Mouse (Mus musculus): ENCODE measurements around the gene Msantd2.

The Msantd2 gene

DNA sequence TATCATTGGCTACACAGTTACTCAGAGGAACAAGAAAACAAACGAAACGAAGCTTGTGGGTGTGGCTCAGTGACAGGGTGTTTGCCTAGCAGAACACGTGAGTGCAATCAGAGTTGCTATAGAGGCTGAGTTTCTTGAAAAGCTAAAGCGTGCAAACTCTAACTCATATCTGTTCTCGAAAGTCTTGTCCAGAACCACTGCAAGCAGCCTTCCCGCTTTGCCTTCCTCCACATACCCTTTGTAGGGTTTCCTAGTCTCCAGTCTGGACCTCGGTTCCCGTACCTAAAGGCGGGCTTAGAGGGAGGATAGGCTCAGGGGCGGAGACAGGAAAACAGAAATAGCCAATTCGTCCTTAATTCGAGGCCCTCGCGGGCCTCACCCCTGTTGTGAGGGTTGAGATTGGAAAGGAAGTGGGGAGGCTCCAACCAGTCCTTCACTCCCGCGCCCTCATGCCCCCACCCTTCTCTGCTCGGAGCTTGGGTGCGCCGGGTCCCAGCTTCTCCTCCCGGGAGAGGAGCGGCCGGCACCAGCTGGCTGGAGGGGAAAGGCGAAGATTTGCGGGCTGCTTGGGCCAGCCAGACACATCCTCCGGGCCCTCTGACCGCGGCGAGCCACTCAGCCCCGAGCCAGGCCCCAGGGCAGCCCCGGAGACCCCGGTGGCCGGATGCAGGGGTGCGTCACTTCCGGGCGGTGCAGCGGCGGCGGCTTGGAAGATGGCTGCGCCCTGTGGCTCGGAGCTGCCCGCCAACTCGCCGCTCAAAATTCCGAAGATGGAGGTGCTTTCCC is at the start of gene Msantd2:
Msantd2 (plus strand) TSS at position 709 of the 786 bp plus-strand sequence.
- peak; percentile 97 for DNase-seq

DNA sequence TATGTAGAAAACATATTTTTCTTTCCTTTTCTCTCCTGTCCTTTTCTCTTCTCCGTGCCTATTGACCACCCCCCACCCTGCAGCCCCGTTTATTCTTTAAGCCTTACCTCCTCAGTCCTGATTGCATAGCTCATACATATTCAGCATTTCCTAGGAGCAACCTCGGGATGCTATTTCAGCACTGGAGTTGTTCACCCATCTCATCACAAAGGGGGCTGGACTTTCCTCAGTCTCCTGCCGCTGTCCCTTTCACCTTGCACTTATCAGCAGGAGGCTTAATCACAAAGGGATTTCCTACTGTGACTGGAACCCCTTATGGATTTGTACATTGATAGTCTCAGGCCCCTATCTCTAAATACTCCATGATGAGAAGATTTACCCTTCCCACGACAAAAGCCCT is 36.7 kb upstream of the Msantd2 start:
- DNase-seq = no peak

DNA sequence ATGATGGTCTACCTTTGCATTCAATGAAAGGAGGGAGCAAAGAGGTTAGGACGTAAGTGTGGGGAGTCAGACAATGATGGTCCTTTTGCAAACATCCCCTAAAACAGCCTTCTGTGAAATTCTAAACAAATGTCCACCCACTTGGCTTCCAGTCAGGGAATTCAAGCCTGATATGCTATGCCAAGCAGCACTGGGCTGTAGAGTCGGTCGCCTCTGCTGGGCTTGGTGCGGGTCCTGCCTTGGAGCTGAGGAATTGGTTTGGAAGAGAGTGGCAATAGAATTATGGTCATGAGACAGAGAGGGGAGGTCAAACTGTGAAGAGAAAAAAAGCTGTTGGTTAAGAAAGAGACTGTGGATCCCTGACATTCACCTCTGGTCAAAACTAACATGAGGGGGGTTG is 35.8 kb upstream of the Msantd2 start:
- DNase-seq = no peak

DNA sequence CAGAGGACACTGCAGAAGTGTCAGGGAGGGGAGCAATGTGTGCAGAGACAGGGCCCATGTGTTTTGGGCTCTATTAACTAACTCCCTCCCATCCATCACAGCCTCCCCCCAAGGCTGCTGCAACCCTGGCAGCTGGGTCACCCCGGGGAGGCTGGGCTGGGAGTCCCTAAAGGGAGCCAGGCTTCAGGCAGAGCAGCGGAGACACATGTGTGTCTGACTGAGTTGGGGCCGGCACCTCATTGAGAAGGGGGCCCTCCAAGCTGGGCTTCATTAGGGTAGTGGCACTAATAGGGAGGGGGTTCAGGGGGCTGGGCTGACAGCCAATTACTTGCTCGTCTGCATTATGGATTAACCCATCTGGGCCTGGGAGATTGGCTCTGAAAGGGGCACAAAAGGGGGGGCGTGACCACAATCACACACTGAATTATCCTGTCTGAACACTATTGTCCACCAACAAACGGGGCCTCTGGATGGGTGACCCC is 35.1 kb upstream of the Msantd2 start:
- peak in 1 of 2 experiments; percentile 34 for DNase-seq

DNA sequence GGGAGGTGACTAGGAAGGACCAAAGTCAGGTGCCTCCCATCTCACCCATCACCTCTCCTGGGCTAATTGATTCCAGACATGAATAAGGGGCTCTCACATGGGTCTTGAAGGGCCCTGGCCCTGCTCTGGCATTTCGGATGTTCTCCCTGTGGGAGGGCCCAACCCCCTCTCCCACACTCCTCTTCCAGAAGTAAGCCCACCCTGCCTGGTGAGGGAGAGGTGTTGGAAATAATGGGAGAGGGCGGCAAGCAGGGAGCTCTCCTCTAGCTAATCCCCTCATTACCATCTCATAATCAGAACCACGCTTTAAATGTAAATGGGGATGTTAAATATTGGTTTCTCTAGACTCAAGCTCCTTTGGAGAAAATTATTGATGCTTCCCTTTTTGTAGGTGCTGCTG is 34.1 kb upstream of the Msantd2 start:
- DNase-seq = no peak

DNA sequence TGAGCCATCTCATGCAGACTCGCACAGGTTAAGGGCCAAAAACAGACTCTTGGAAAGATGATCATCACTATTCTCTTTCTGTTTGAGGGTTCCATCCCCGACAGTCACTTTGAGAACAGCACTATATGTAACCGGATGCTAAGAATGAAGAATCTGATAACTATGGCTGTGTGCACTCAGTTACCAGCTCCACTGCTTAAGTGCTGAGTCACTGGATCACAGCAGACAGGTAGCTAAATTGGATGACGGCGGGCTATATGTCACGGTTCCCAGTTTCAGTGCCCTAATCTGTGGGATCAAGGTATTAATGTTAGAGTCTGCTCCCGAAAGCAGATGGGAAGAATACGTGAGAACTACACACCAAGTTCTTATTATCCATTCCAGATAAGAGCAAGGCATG is 33.3 kb upstream of the Msantd2 start:
- DNase-seq = no peak

DNA sequence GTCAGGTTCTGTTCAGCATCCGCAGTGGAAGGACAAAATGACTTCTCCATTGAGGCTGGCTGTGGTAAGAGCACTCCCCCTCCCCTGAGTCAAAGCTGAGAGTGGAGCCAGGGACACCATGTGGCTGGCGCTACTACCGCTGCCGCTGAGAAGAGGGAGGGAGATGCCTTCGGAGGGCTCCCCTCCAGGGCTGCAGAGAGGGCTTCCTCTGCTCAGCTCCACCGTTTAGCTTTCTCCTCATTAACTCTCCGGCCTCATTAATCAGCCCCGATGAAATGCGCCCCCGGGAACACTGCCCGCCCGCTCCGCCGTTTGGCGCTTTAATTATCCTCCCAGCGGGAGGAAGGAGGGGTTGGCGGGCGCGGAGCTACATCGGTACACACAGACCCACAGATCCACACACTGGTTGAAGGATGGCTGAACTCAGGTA is 32.6 kb upstream of the Msantd2 start:
- DNase-seq = peak; percentile 78 to 88

DNA sequence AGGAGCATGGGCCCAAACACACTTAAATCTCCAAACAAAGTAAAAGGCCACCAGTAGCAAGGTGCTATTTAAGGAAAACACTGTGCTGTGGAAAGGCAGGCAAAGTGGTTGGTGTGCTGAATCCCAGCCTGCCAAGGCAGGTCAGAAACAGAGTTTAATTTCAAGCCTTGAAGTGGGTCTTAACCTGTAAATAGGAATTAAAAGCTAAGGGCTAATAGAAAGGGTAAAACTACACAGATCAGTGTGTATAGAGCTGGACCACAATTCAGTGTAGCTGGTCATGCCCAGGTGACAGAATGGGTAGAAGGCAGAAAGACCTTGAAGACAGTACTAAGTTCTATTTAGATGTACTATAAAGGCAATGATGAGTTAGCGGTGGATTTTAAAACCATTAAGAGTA is 32.0 kb upstream of the Msantd2 start:
- no peak for DNase-seq

DNA sequence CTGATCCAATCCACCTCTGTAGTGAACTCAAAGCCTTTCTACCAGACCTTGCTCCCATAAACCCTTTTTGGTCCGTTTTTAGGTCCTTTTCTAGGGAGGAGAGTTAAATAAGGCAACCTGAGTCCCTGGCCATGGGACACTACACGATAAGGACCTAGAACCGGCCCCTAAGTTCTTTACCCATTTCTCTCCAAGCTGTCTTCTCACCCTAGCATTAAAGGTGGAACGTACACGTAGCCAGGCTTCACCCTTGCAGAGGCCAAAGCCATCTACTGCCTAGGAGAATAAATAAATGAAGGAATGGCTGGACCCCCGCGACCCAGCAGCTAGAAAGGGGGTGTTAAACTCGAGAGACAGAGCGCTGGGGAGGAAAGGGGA is 29.5 kb upstream of the Msantd2 start:
- no peak for DNase-seq

DNA sequence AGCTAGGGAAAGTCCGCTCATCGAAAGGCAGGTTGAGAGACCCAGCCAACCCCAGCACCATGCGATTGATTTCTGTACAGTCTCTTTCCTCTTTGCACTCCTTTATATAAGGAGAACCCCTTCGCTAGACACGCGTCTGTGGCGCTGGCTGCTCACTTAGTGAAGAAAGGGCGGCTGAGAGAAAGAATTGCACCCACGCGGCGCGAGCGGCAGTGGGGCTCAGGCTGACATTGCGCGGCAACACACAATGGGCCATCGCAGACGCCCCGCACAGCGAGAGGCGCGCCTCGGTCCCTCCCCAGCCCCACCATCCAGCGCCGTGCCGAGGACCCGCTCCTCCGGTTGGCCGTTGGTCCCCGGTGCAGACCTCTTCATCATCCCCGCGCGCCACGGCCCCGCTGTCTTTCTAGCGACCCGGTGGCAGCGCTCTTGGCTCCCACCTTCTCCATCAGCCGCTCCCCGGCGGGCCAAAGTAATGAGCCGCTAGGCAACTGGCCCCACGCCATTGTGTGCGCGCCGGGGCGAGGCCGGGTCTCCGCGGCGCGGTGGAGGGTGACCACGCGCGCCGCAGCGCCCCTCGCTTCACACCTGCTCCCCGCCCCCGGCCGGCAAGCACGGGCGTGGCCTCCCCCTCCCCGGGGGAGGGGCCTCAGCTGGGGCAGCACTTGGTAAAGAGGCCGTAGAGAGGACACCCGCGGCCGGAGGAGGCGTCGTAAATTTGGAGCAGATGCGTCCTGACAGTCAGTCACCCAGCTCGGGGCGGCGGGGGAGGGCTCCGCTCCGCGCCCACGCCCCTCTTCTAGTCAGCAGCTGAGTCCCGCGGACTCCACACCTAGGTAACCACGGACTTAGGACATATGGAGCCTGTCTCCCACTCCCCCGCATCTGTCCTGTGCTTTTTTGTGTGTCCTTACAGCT is 28.8 kb upstream of the Msantd2 start:
- DNase-seq = peak; percentile 70 to 78

DNA sequence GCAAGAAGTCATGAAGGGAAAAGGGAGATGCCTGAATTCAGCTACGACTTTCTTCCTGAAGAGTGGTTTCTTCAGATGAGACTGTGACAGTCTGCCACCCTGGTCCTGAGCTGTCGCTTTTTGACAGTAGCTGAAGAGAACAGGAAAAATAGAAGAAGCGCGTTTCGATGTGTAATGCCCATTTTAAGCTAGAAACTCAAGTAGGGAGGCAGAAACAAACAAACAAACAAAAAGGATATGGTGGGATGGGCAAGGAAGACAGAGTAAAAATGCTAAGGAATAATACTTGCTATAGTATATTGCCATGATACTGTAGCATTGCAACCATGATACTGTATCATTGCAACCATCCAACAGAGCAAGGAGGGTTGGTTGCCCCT is 28.2 kb upstream of the Msantd2 start:
- DNase-seq = no peak

DNA sequence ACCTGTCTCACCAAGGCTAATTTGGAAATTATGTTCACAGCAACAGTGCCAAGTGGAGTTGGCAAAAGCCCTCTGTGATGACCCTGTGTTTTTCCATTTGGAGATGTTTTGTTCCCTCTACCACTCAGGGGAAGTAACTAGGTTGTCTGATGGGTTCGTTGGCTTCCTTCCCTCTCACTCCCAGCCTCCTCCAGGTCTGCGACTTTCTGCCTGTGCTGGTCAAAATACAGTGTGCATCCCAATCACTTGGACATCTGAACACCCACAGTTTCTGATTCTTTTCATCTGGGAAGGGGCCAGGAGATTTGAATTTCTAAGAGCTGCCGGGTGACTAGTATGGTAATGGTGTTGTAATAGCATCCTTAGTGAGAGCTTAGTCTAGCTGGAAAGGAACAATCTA is 27.5 kb upstream of the Msantd2 start:
- DNase-seq = peak; percentile 22 to 33

DNA sequence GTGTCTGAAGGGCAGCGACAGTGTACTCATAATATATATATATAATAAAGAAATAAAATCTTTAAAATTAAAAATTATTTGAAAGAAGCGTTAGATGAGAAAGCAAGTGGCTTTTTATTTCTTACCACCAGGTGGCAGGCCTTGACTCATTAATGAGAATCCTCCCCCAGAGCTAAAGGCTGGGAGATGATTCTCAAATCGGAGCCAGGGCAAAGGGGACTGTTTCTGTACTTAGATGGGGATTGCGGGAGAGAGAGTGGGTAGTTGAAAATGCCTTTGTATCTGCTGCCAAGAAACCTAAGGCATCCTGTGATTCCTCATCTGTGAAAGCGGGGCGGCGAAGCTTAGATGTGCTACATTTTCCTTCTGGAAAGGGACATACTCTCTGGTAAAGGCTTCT is 26.4 kb upstream of the Msantd2 start:
- peak; percentile 75 to 84 for DNase-seq

DNA sequence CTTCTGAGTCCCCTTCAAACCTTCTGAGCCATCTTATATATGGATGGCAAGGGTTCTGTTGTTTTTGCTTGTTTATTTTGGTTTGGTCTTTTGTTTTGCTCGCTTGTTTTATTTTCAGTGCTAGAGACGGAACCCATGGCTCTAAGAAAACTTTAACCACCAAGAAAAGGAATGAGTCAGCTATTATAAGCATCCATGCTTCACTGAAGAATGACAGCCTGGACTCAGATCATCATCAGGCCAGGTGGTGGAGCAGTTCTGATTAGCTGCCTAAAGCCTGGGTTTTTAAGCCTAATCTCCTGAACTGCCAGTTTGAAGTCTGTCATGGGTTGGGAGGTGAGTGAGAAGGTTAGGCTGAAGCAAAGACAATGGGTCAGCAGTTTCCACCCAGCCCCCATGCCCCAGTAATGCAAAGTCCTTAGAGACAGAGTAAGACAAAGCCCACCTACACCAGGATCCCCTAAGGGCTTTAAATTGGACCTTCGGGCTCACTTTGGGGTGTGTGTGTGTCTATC is 15.5 kb upstream of the Msantd2 start:
- no peak for DNase-seq

DNA sequence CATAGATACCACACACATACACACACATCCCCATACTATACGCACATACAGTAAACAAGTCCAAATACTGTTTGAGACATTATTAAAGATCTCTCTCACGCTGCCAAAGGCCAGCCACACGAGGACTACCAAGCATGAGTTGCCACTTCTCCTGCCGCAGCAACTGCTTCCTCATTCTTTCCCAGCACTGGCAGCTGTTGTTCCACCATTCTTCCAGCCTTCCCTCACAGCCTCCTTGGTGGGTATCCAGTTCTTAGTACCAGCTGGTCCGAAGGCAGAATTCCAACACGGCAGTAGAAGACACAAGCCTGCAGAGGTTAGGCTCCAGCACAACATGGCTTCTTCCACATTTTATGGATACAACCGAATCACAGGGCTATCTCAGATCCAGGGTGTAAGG is 14.2 kb upstream of the Msantd2 start:
- DNase-seq = peak; percentile 68

DNA sequence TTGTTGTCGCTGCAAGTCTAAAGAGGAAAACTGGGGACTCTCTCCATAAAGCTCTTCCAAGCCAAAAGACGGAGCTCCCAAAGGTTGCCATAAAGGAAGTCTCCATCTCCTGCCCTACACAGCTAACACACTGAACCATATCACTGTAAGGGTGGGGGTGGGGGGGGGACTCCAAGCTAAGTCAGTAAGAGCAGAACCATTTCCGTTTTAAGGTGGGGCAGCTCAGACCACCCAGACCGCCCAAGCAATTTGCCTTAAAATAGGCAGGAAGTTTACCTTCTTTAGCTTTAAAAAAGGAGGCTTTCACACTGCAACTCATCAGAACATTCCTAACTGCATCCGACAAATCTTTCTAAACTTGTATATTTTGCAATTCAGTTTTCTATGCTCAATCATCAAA is 4.0 kb upstream of the Msantd2 start:
- no peak for DNase-seq

DNA sequence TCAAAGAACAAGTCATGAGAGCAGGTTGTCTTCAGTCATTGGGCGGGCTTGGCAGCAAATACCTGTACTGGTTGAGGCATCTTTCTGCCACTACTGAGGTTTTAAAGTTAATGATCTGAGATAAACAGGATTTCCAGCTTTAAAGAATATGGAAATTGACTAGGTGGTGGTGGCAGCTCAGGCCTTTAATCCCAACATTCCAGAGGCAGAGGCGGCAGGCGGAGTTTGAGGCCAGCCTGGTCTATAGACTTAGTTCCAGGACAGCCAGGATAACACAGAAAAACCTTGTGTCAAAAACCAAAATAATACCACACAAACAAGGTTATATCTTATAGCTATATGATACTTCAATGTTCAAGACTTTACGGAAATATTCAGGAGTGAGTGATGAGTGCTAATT is 1.1 kb upstream of the Msantd2 start:
- no peak for DNase-seq

DNA sequence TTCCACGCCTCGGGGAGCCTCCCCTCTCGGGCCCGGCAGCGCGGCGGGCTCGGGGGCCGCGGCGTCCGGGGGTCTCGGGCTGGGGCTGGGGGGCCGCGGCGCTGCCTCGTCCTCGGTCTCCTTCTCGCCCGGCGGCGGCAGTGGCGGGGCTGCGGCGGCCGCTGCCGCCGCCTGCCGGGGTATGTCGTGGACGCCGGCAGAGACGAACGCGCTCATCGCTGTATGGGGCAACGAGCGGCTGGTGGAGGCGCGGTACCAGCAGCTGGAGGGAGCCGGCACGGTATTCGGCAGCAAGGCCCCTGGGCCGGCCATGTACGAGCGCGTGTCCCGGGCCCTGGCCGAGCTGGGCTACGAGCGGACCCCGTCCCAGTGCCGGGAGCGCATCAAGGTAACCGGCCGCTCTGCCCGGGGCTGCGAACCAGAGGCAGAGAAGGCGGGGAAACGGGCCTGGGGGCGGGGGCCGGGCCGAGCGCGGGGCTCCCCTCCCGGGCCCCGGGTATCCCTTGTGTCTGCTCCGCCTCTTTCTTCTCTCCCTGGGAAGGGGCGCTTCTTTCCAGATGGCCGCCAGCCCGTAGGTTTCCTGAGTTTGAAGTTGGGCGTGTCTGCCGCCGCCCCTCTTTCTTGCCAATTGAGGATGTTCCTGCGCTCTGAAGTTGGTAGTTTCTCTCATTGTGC is 464 bp downstream of the Msantd2 start:
- peak; percentile 62 to 64 for DNase-seq

DNA sequence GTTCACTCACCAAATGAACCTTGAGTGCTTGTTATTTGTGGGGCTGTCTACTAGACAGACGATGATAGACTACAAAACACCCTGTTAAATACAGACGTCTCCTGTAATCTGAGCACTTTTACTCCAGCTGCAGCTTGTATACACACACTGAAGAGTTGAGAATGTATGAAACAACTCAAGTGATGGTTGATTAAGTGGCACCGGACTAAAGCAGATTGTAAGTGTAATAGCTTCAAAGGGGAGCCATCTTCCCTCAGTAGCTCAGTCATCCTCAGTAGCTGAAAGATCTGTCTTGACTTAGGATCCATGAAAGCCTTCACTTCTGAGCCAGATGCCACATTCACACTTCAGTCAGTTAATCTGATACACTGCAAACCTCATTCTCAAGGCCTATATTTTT is 6.6 kb downstream of the Msantd2 start:
- no peak for DNase-seq

DNA sequence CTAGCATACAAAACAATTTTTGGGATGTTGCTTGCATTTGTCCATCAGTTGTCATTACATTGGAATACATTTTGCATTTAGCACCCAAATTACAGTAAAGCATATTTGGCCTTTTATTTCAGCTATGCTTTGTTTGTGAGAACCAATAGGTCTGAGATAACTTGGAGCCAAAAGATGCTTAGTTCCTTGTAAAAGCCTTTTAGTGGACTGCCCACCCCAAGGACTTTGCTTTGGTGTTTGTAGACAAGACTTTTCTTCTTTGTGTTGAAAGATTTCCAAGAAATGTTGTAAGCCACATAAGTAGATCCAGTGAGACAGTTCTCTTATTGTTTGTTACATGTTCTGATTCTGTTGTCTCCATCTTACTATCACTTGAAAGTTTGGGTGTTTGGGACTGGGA is 7.2 kb downstream of the Msantd2 start:
- DNase-seq = no peak

DNA sequence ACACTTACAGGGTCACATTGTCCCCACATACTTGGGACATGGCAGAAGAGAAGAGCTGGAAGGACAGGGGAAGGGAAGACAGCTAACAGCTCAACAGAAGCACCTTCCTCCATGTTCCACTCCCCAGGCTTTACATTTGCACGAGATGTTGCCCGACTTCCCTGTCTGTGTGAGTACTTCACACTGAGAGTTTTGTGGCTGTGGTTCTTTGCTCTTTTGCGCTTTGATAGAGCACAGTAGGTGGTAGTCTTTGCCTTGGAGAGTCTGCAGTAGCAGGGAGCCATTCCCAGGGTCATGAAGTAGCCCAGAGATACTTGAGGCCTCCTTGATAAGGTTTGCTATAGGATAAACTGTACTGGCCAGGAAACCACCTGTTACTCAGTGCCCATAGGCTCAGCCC is 11.1 kb downstream of the Msantd2 start:
- DNase-seq = no peak

DNA sequence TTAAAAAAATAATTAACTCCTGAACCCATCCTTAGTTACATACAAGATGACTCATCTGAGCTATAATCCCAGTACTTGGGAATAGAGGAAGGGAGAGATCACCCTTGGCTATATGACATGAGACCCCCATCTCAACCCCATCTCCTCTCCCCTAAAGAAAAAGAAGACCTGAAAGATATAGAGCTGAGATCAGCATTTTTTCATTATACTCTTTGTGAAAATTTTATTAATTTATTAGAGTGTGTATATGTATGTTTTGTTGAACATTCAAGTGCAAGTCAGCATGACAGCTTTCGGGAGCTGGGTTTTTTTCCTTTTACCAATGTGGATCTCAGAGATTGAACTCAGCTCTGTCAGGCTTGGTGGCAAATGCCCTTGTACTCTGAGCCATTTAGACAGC is 12.1 kb downstream of the Msantd2 start:
- no peak for DNase-seq

DNA sequence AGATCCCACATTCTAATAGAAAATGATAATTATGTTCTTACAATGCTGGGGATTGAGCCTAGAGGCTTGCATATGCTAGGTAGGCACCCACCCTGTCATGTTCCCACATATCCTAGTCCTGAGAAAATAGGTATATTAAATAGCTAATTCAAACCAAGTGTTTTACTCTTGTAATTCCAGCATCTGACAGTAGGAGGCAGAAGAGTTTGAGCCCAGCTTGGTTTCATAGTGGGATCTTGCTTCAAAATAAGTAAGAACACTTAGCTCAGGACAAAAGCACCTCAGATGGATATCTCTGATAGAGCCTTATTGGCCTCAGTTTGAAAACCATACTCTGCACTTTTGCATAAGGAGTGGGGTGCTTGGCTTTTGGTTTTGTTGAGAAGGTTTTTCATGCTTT is 15.2 kb downstream of the Msantd2 start:
- DNase-seq = no peak
